Mouse (Mus musculus) CH12F3 (cell line): Measurements from ENCODE around the gene Pdgfa.

ENCODE experiments used
- in situ Hi-C: fragments of 300-500 bp; cut with MboI; formaldehyde crosslinking; loops from 2 replicates; pipeline ENCODE4 v1.14.3; 2020; ENCODE audit warnings: low sequenced_read_pairs

The Pdgfa gene

DNA sequence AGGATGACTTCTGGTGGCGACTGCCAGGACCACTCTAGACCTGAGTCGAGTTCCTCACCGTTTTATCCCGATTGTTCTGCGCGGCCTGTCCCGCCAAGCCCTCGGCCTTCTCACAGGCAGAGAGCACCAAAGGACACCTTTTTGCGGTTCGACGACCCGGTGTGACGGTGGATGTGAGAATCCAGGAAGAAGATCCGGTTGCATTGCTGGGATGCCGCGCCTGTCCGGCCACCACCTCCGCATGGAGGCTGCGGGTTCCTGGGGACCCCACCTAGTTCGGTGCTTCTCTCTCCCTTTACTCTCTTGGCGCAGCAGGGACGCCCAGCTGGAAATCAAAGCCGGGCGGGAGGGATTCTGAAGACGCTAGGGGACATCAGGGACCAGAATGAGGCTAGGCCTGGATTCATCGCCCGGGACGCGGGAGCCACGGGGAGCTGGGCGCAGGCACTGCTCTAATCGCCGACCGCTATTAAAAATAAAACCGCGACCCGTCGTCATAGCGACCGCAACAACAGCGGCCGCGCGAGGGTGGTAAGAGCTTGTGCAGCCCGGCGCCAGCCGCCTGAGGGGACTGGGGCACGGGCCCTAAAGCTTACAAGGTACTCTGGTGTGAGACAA is at the start of gene Pdgfa:
Pdgfa (minus strand) TSS at position 200 of the 618 bp plus-strand sequence.
- in situ Hi-C loops: no loop called here

DNA sequence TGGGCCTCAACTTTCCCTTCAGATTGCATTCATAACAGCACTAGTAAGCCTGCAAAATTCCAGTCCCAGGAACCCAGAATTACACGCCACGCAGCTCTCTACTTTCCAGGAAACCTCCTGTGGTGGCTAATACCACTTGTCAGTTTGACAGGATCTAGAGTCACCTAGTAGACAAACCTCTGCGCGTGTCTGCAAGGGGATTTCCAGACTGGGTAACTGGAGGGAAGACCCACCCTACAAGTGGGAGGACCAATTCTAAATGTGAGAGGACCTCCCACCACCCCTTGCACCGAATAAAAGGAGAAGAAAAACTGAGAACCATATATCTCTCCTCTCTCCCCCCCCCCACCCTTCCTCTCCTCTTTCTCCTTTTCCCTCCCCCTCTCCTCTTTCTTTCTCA is 49.5 kb upstream of the Pdgfa start:
- in situ Hi-C loops: no loop called here

- in situ Hi-C loops: no loop called here
These were observed 46.4 kb upstream of the Pdgfa start for GRCm38 (mm10) chr5:139043546-139043945.

GRCm38 (mm10) chr5:139042299-139042698 is 45.1 kb upstream of the Pdgfa start:
- in situ Hi-C loops: no loop called here

DNA sequence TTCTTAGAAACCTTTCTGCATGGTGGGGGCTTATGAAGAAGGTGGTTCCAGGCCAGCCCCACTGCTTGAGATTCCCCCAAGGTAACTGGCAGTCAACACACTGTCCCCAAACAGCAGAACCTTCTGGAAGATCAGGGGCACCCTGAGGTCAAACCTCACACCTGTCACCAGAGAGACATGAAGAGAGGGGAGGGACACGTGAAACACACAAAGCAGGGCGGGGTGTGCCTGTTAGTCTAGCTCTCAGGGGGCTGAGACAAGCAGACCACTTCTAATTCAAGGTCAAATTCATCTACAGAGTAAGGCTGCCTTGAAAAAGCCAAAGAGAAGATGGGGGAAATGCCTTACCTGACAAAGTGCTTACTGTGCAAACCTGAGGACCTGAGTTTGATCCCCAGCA is 38.0 kb upstream of the Pdgfa start:
- in situ Hi-C loops: no loop called here

GRCm38 (mm10) chr5:139034746-139035145 is 37.6 kb upstream of the Pdgfa start:
- in situ Hi-C loops: no loop called here

GRCm38 (mm10) chr5:139033406-139034317 is 36.5 kb upstream of the Pdgfa start:
- in situ Hi-C loops: no loop called here

DNA sequence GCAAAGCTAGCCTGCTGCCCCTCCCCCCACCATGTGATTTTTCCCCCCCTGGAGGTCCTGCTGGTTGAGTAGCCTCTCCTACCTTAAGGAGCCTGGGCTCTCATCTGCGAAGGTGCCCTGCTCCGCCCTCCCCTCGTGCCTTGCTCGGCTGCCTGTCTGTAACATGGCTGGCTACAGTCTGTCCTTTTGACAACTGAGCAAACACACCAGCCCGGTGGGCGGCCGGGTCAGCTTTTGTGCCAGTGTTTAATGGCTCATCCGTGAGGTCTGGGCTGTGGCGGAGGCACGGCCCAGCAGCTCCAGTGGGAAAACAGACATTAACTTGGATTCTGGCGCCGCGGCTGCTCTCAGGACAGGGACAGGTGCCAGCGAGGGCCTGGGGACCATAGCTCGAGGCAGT is 30.4 kb upstream of the Pdgfa start:
- in situ Hi-C loops: no loop called here

DNA sequence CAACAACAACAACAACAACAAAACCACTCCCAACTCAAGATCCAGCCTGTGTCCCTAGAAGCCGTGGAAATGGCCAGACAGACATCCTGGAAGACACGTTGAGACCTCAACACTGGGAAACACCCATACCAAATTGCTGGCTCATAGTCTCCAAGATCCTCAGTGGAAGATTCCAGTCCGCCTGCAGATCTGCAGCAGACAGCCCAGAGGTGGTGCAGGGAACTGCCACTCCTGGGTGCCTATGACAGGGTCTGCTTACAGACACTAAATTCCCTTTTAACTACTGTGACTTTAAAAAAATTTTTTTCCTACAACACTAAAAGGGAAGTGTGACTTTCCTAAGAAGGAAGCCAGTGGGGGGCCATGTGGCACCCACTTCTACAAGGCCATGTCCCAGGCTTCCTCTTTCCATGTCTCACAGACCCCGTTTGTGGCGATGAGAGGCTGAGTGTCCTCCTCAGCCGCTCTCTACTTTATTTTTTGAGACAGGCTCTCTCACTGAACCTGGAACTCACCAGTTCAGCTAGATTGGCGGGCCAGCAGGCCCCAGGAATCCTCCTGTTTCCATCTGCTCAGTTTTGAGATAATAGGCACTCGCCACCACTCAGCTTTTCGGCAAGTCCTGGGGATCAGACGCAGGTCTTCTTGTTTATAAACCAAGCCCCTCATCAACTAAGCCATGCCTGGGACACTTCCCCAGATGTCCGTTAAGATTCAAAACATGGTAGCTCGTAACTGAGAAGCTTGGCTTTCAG is 27.4 kb upstream of the Pdgfa start:
- in situ Hi-C loops: no loop called here

GRCm38 (mm10) chr5:139020595-139020994 is 23.4 kb upstream of the Pdgfa start:
- in situ Hi-C loops: no loop called here

- in situ Hi-C loops: no loop called here
These were observed 20.4 kb upstream of the Pdgfa start for GRCm38 (mm10) chr5:139017371-139018124.

- in situ Hi-C loops: no loop called here
These were observed 17.9 kb upstream of the Pdgfa start for GRCm38 (mm10) chr5:139015097-139015496.

DNA sequence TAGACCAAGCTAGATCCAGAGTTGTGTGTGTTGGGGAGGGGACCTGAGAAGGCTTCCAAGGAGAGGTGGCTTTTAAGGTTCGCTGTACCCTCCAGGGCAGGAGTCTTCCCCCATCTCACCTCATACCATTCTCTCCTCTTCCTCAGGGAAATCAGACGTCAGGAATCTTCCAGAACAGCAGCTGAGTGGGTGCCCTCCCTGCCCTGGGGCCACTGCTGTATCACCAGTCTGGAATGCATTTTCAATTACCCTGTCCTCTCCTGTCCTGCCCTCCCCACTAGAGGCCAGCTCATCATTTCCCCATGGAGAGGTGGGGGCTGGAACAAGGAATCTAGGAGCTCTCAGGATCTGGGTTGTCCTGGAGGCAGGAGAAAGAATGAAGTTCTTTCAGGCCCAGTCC is 13.5 kb upstream of the Pdgfa start:
- in situ Hi-C loops: loop anchor here (5.0 kb wide), 1 partner anchor 158 kb away; no protein-coding TSS in a partner anchor

GRCm38 (mm10) chr5:139007141-139007775 is 10.1 kb upstream of the Pdgfa start:
- in situ Hi-C loops: no loop called here

- in situ Hi-C loops: no loop called here
These were observed 7.4 kb upstream of the Pdgfa start for GRCm38 (mm10) chr5:139004588-139004987.

- in situ Hi-C loops: no loop called here
These were observed 2.5 kb upstream of the Pdgfa start for GRCm38 (mm10) chr5:138999716-139000115.

GRCm38 (mm10) chr5:138997936-138998580 is 888 bp upstream of the Pdgfa start:
- in situ Hi-C loops: no loop called here

GRCm38 (mm10) chr5:138996322-138997073 is 672 bp downstream of the Pdgfa start:
- in situ Hi-C loops: no loop called here

DNA sequence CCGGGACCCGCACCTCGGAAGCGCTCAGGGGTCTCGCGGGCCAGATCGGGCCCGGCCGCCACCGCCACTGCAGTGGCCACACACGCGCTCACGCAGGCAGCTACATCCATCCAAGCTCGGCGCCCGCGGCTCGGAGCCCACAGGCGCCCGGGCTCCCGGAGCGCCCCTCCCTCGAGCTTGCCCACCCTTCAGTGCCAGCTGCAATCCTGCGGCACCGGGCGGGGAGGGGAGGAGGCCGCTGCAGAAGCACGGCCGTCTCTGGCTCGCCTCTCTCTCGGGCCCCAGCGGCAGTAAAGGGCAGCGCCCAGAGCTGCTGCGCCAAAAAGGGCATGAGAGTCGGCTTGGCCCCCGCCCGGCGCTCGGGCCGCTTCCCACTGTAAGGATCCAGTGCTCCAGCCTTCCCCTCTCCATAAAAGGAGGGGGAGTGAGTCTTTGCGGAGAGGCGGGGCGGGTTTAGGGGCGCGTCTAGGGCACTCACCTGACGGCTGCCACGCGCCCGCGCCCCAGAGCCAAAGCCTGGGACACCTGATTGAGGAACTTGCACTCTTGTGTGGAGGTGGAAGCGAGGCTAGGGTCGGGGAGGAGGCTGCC is 1.4 kb downstream of the Pdgfa start:
- in situ Hi-C loops: no loop called here
